ENCODE assay signal across 28 mouse cellular contexts in the genomic region with DNA sequence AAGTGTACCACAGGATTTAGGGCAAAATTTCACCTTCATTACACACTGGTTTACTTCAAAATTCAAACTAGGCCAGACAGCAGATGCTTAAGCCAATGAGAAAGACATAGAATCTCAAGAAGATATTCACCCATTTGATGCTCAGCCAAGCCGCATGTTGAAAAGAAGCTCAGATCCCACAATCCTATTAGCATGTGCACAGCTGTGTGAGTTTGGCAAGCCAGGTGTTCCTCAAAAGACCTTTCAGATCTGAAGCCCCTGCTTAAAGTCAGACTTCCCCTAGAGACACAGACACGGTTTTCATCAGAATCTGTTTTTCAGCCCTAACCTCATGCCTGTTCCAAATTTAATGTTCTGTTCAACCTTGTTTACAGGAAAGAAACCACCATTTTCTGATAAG. TPM values are rescaled to one million over a fixed set of nuclear protein-coding genes. Genes with fewer than 3 reads are reported as not detected.
DNase-seq lines count a peak whose midpoint lies in the region; ATAC-seq and TF ChIP-seq lines count a peak whose summit lies in the region.
"Had no signal": no experiment of that assay in that cellular context is flagged by ENCODE, and none has a peak within 500 bp of the region (broad histone marks: within the 10 kb centered on the region; RNA-seq: fewer than 3 reads in every experiment).

No protein-coding gene starts in this region.

- no peak for ATAC-seq in embryonic facial prominence, embryonic 14.5 days (ENCODE audit: low read depth)
- ATAC-seq in forebrain, embryonic 11.5 days (replicated peaks; ENCODE audit: low FRiP score) = no peak
- ATAC-seq in lung, postnatal 0 days = no peak
- ATAC-seq: forebrain, embryonic 14.5 days; forebrain, postnatal 0 days; hindbrain, postnatal 0 days; inflammation-experienced regulatory T-cells, adult 6 months had no signal

- H3K36me3 ChIP-seq in embryonic facial prominence, embryonic 14.5 days (ENCODE audit: control insufficient read depth, insufficient read depth, low read length) = no peaks in the 10 kb centered on the region
- no peaks in the 10 kb centered on the region for H3K36me3 ChIP-seq in embryonic facial prominence, embryonic 10.5 days (replicated peaks)
- no peaks in the 10 kb centered on the region for H3K36me3 ChIP-seq in forebrain, embryonic 11.5 days (ENCODE audit: control insufficient read depth, insufficient read depth, low read length)
- H3K36me3 ChIP-seq in lung, postnatal 0 days (ENCODE audit: insufficient read depth, low read length) = no peaks in the 10 kb centered on the region
- H3K36me3 ChIP-seq: embryonic facial prominence, embryonic 13.5 days; forebrain, embryonic 10.5 days had no signal

- no peak overlapping the region for H3K9ac ChIP-seq in embryonic facial prominence, embryonic 14.5 days (ENCODE audit: low read depth, low read length)
- no peak overlapping the region for H3K9ac ChIP-seq in forebrain, embryonic 11.5 days (ENCODE audit: low read length)
- no peak overlapping the region for H3K9ac ChIP-seq in lung, postnatal 0 days (replicated peaks; ENCODE audit: low read depth)
- H3K9ac ChIP-seq: embryonic facial prominence, embryonic 13.5 days; forebrain, postnatal 0 days; hindbrain, embryonic 14.5 days had no signal

- H3K4me1 ChIP-seq in embryonic facial prominence, embryonic 14.5 days (ENCODE audit: control insufficient read depth, insufficient read depth, low read length) = peaks cover 7% of the 10 kb centered on the region; the same call in 1 of the 2 replicates
- no peaks in the 10 kb centered on the region for H3K4me1 ChIP-seq in embryonic facial prominence, embryonic 10.5 days
- H3K4me1 ChIP-seq in forebrain, embryonic 11.5 days (replicated peaks; ENCODE audit: control insufficient read depth, insufficient read depth, low read length) = no peaks in the 10 kb centered on the region
- no peaks in the 10 kb centered on the region for H3K4me1 ChIP-seq in lung, postnatal 0 days (ENCODE audit: insufficient read depth, low read depth, low read length)

- H3K9me3 ChIP-seq in embryonic facial prominence, embryonic 14.5 days (ENCODE audit: control insufficient read depth, low read length) = no peaks in the 10 kb centered on the region
- H3K9me3 ChIP-seq in embryonic facial prominence, embryonic 10.5 days = no peaks in the 10 kb centered on the region
- H3K9me3 ChIP-seq in forebrain, embryonic 11.5 days (ENCODE audit: control insufficient read depth, low read length) = no peaks in the 10 kb centered on the region
- no peaks in the 10 kb centered on the region for H3K9me3 ChIP-seq in lung, postnatal 0 days (ENCODE audit: low read length)
- H3K9me3 ChIP-seq: embryonic facial prominence, embryonic 13.5 days; forebrain, embryonic 10.5 days had no signal

- DNase-seq in embryonic facial prominence, embryonic 14.5 days (ENCODE audit: low spot score) = peak; percentile 58
- no peak for DNase-seq in embryonic facial prominence, embryonic 10.5 days (ENCODE audit: low spot score)
- peak; percentile 44 to 75 for DNase-seq in thymus, adult 18-20 months
- DNase-seq in thymus, postnatal 10 days (ENCODE audit: low spot score in 2 of 2) = peak; percentile 64 to 76
- peak; percentile 42 to 73 for DNase-seq in thymus, postnatal 36 days
- no peak for DNase-seq in lung, postnatal 25 days (ENCODE audit: low spot score)
- no peak for DNase-seq in forebrain, embryonic 11.5 days (ENCODE audit: low spot score)
- DNase-seq in lung, postnatal 0 days (ENCODE audit: low spot score) = no peak
- DNase-seq: adrenal gland, adult 2 months; adrenal gland, postnatal 14 days; cerebellum, adult 2 months; cerebellum, adult 9-11 months; cerebellum, postnatal 25 days; forebrain, postnatal 0 days; gastrocnemius, adult 2 months; gastrocnemius, postnatal 14 days; heart, adult 11 months; heart, postnatal 10 days; heart, postnatal 36 days had no signal

- TF ChIP-seq CTCF in lung, postnatal 0 days (IDR thresholded peaks at IDR 0.05) = no peak

- 73% methylated on average over 2 of the region's 2 CpGs for WGBS in embryonic facial prominence, embryonic 14.5 days
- 89% methylated on average over 2 of the region's 2 CpGs for WGBS in embryonic facial prominence, embryonic 10.5 days
- WGBS in forebrain, embryonic 11.5 days = 88% methylated on average over 2 of the region's 2 CpGs
- 61% methylated on average over 2 of the region's 2 CpGs for WGBS in lung, postnatal 0 days

- no peak overlapping the region for H3K4me2 ChIP-seq in embryonic facial prominence, embryonic 14.5 days (ENCODE audit: low read depth, low read length)
- no peak overlapping the region for H3K4me2 ChIP-seq in forebrain, embryonic 11.5 days (ENCODE audit: low read depth, low read length, severe bottlenecking)
- H3K4me2 ChIP-seq in lung, postnatal 0 days (replicated peaks; ENCODE audit: low read depth, low read length) = no peak overlapping the region
- H3K4me2 ChIP-seq: embryonic facial prominence, embryonic 13.5 days; heart, embryonic 11.5 days; hindbrain, embryonic 14.5 days had no signal

- H3K27ac ChIP-seq in embryonic facial prominence, embryonic 14.5 days (replicated peaks; ENCODE audit: low read depth, low read length) = no peak overlapping the region
- no peak overlapping the region for H3K27ac ChIP-seq in embryonic facial prominence, embryonic 10.5 days (replicated peaks)
- H3K27ac ChIP-seq in forebrain, embryonic 11.5 days (ENCODE audit: low read depth, low read length) = no peak overlapping the region
- no peak overlapping the region for H3K27ac ChIP-seq in lung, postnatal 0 days (ENCODE audit: low read length)
- H3K27ac ChIP-seq: embryonic facial prominence, embryonic 13.5 days; forebrain, embryonic 10.5 days; gastrocnemius, adult 2 months; hindbrain, embryonic 14.5 days; hindbrain, postnatal 0 days had no signal

- no peaks in the 10 kb centered on the region for H3K27me3 ChIP-seq in embryonic facial prominence, embryonic 14.5 days (replicated peaks; ENCODE audit: control insufficient read depth, insufficient read depth, low read length)
- H3K27me3 ChIP-seq in embryonic facial prominence, embryonic 10.5 days (replicated peaks; ENCODE audit: low read depth, poor library complexity, severe bottlenecking) = peaks cover 6% of the 10 kb centered on the region; the same call in 1 of the 2 replicates
- peaks cover 3% of the 10 kb centered on the region; the same call in 1 of the 2 replicates for H3K27me3 ChIP-seq in forebrain, embryonic 11.5 days (ENCODE audit: control insufficient read depth, insufficient read depth, low read length)
- H3K27me3 ChIP-seq in lung, postnatal 0 days (replicated peaks; ENCODE audit: insufficient read depth, low read length) = no peaks in the 10 kb centered on the region
- H3K27me3 ChIP-seq: embryonic facial prominence, embryonic 13.5 days had no signal

- H3K4me3 ChIP-seq in embryonic facial prominence, embryonic 14.5 days (ENCODE audit: low read depth, low read length) = no peak overlapping the region
- H3K4me3 ChIP-seq in embryonic facial prominence, embryonic 10.5 days = no peak overlapping the region
- no peak overlapping the region for H3K4me3 ChIP-seq in forebrain, embryonic 11.5 days (ENCODE audit: low read depth, low read length)
- no peak overlapping the region for H3K4me3 ChIP-seq in lung, postnatal 0 days (ENCODE audit: low read depth, low read length)
- H3K4me3 ChIP-seq: embryonic facial prominence, embryonic 13.5 days; forebrain, embryonic 10.5 days; gastrocnemius, adult 2 months had no signal

- no peak for TF ChIP-seq EP300 in lung, postnatal 0 days (IDR thresholded peaks at IDR 0.05)

RNA-seq across cellular contexts. Expression of a gene that starts 20.5 kb away (rescaled TPM):
- 0.54 and 0.72 TPM in 2 replicates for polyA plus RNA-seq in embryonic facial prominence, embryonic 14.5 days (2014; fragmentation: Nextera tagmentation; extraction: Ambion mirVana)
- not detected in 2 replicates for polyA plus RNA-seq in embryonic facial prominence, embryonic 10.5 days (2016; fragmentation: Nextera tagmentation; extraction: Ambion mirVana)
- polyA plus RNA-seq in forebrain, embryonic 11.5 days (2014; fragmentation: Nextera tagmentation; extraction: Ambion mirVana) = not detected in 2 replicates
- polyA plus RNA-seq in lung, postnatal 0 days (2015; fragmentation: Nextera tagmentation; extraction: Ambion mirVana) = not detected in 2 replicates
- polyA plus RNA-seq: adrenal gland, adult 2 months; cerebellum, adult 2 months; forebrain, embryonic 10.5 days; forebrain, embryonic 14.5 days; forebrain, postnatal 0 days; frontal cortex, adult 2 months; heart, embryonic 11.5 days; heart, embryonic 14.5 days had no signal

RNA-seq across cellular contexts. Expression of a gene that starts 31.1 kb away (rescaled TPM):
- polyA plus RNA-seq in embryonic facial prominence, embryonic 14.5 days (2014; fragmentation: Nextera tagmentation; extraction: Ambion mirVana) = 4.9 and 6.4 TPM in 2 replicates
- polyA plus RNA-seq in embryonic facial prominence, embryonic 10.5 days (2016; fragmentation: Nextera tagmentation; extraction: Ambion mirVana) = 1.4 and 1.5 TPM in 2 replicates
- 2.0 and 2.3 TPM in 2 replicates for polyA plus RNA-seq in forebrain, embryonic 11.5 days (2014; fragmentation: Nextera tagmentation; extraction: Ambion mirVana)
- 4.5 and 4.9 TPM in 2 replicates for polyA plus RNA-seq in lung, postnatal 0 days (2015; fragmentation: Nextera tagmentation; extraction: Ambion mirVana)

Comparison
In these comparisons a context has a peak if more than half of its experiments do, and no peak if none do; other contexts are left out.
1. DNase-seq: peak in embryonic facial prominence, embryonic 14.5 days (single experiment), thymus, adult 18-20 months (2 of 2), thymus, postnatal 10 days (2 of 2) and thymus, postnatal 36 days (2 of 2); none in embryonic facial prominence, embryonic 10.5 days (single experiment), lung, postnatal 25 days (single experiment), forebrain, embryonic 11.5 days (single experiment) and lung, postnatal 0 days (single experiment).